In the genomic region with DNA sequence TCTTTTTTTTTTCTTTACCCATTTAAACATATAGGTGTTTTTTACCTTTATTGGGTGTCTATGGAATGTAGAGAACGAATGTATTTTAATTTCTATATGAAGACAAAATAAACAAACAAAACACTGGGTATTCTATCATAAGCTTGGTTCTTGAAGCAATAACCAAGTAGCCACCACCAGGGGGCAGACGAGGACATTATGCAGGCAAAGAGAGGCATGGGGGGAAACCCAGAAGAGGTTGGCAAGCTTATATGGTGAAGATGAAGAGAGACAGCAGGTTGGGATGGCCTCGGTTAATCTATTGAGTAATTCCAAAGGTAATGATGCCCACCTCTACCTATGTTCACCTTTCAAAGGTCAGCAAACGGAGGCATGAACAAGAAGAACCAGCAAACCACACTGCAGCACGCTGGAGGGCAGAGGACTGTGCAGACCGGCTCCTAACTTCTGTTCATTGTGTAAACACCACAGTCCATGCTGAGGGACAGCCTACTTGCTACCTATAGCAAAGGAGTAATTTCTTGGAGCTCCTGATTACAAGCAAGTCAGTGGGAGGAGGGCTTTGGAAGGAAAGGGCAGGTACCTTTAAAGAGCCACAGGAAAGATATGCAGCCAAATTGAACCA, we compare ENCODE assay signal across 8 mouse cellular contexts. TPM values are rescaled to one million over a fixed set of nuclear protein-coding genes. Genes with fewer than 3 reads are reported as not detected.
A peak's percentile ranks its signal among the peaks of the same experiment; 100 is the strongest.
DNase-seq lines count a peak whose midpoint lies in the region; ATAC-seq and TF ChIP-seq lines count a peak whose summit lies in the region.

No protein-coding gene starts in this region.

- no peaks in the 10 kb centered on the region for H3K9me3 ChIP-seq in midbrain, embryonic 10.5 days (replicated peaks)
- no peaks in the 10 kb centered on the region for H3K9me3 ChIP-seq in midbrain, embryonic 16.5 days (replicated peaks; ENCODE audit: control insufficient read depth, low read length, poor library complexity, severe bottlenecking)
- no peaks in the 10 kb centered on the region for H3K9me3 ChIP-seq in neural tube, embryonic 12.5 days
- no peaks in the 10 kb centered on the region for H3K9me3 ChIP-seq in stomach, postnatal 0 days (ENCODE audit: control insufficient read depth, low read length)

- H3K4me3 ChIP-seq in midbrain, embryonic 10.5 days, result no peak overlapping the region
- no peak overlapping the region for H3K4me3 ChIP-seq in midbrain, embryonic 16.5 days (ENCODE audit: low read depth, low read length)
- no peak overlapping the region for H3K4me3 ChIP-seq in neural tube, embryonic 12.5 days
- H3K4me3 ChIP-seq in stomach, postnatal 0 days (ENCODE audit: low read depth, low read length), result no peak overlapping the region

- no peaks in the 10 kb centered on the region for H3K36me3 ChIP-seq in midbrain, embryonic 10.5 days
- no peaks in the 10 kb centered on the region for H3K36me3 ChIP-seq in midbrain, embryonic 16.5 days (ENCODE audit: control insufficient read depth, insufficient read depth, low read length)
- H3K36me3 ChIP-seq in neural tube, embryonic 12.5 days, result no peaks in the 10 kb centered on the region
- H3K36me3 ChIP-seq in stomach, postnatal 0 days (ENCODE audit: control insufficient read depth, insufficient read depth, low read length), result no peaks in the 10 kb centered on the region

- H3K27ac ChIP-seq in midbrain, embryonic 10.5 days (replicated peaks), result no peak overlapping the region
- H3K27ac ChIP-seq in midbrain, embryonic 16.5 days (ENCODE audit: low read length), result no peak overlapping the region
- H3K27ac ChIP-seq in neural tube, embryonic 12.5 days, result no peak overlapping the region
- H3K27ac ChIP-seq in stomach, postnatal 0 days (replicated peaks), result no peak overlapping the region

- no peak for TF ChIP-seq EP300 in stomach, postnatal 0 days (optimal IDR thresholded peaks at IDR 0.05)

- peaks cover 24% of the 10 kb centered on the region for H3K4me1 ChIP-seq in midbrain, embryonic 10.5 days
- H3K4me1 ChIP-seq in midbrain, embryonic 16.5 days (ENCODE audit: control insufficient read depth, insufficient read depth, low read length), result no peaks in the 10 kb centered on the region
- H3K4me1 ChIP-seq in neural tube, embryonic 12.5 days, result no peaks in the 10 kb centered on the region
- no peaks in the 10 kb centered on the region for H3K4me1 ChIP-seq in stomach, postnatal 0 days (replicated peaks; ENCODE audit: control insufficient read depth, insufficient read depth)

- no peak overlapping the region for H3K4me2 ChIP-seq in midbrain, embryonic 16.5 days (ENCODE audit: low read length)
- no peak overlapping the region for H3K4me2 ChIP-seq in neural tube, embryonic 12.5 days (replicated peaks)
- H3K4me2 ChIP-seq in stomach, postnatal 0 days (replicated peaks; ENCODE audit: low read depth), result no peak overlapping the region

- peak; percentile 89 for TF ChIP-seq CTCF in stomach, postnatal 0 days (IDR thresholded peaks at IDR 0.05; ENCODE audit: low read depth)

- H3K27me3 ChIP-seq in midbrain, embryonic 10.5 days (ENCODE audit: low read depth, poor library complexity, severe bottlenecking), result 0 out of 2 replicates have a peak, but pooled peaks cover 9% of the 10 kb centered on the region
- H3K27me3 ChIP-seq in midbrain, embryonic 16.5 days (ENCODE audit: control insufficient read depth, insufficient read depth, low read depth, low read length), result no peaks in the 10 kb centered on the region; the same call in 1 of the 2 replicates
- no peaks in the 10 kb centered on the region; the same call in 1 of the 2 replicates for H3K27me3 ChIP-seq in neural tube, embryonic 12.5 days (replicated peaks)
- H3K27me3 ChIP-seq in stomach, postnatal 0 days (ENCODE audit: control insufficient read depth, insufficient read depth, low read length), result no peaks in the 10 kb centered on the region

- no peak for ATAC-seq in midbrain, embryonic 16.5 days
- ATAC-seq in neural tube, embryonic 12.5 days (ENCODE audit: low FRiP score, low read depth), result peak; percentile 61
- peak; percentile 57; the same call in 1 of the 2 replicates for ATAC-seq in stomach, postnatal 0 days (ENCODE audit: low FRiP score, low TSS enrichment)

- 48% methylated on average over 6 of the region's 6 CpGs for WGBS in midbrain, embryonic 10.5 days
- WGBS in midbrain, embryonic 16.5 days, result 42% methylated on average over 6 of the region's 6 CpGs
- 46% methylated on average over 6 of the region's 6 CpGs for WGBS in neural tube, embryonic 12.5 days
- WGBS in stomach, postnatal 0 days, result 25% methylated on average over 6 of the region's 6 CpGs

- peak; percentile 70 for DNase-seq in midbrain, embryonic 10.5 days (ENCODE audit: low spot score)
- peak; percentile 58 to 73 for DNase-seq in cerebellum, adult 18-20 months
- DNase-seq in forelimb bud, embryonic 11.5 days (ENCODE audit: low read depth, low spot score), result peak; percentile 74
- peak; percentile 79 for DNase-seq in kidney, adult 9 months
- peak; percentile 82 for DNase-seq in liver
- peak; percentile 83 for DNase-seq in stomach, postnatal 0 days (ENCODE audit: low spot score)

- no peak overlapping the region for H3K9ac ChIP-seq in midbrain, embryonic 16.5 days (ENCODE audit: low read depth, low read length)
- no peak overlapping the region for H3K9ac ChIP-seq in neural tube, embryonic 12.5 days
- no peak overlapping the region for H3K9ac ChIP-seq in stomach, postnatal 0 days (ENCODE audit: low read length)

RNA-seq across cellular contexts. Expression of a gene that starts 10.3 kb away (rescaled TPM):
- 0.05 and 0.07 TPM in 2 replicates for polyA plus RNA-seq in midbrain, embryonic 10.5 days (2016; fragmentation: Nextera tagmentation; extraction: Ambion mirVana)
- polyA plus RNA-seq in midbrain, embryonic 16.5 days (2015; fragmentation: Nextera tagmentation; extraction: Ambion mirVana), result 0.20 and 0.22 TPM in 2 replicates
- polyA plus RNA-seq in neural tube, embryonic 12.5 days (2016; fragmentation: Nextera tagmentation; extraction: Ambion mirVana), result 0.10 TPM in 2 replicates
- polyA plus RNA-seq in stomach, postnatal 0 days (2015; fragmentation: Nextera tagmentation; extraction: Ambion mirVana), result 0.08 and 0.19 TPM in 2 replicates

RNA-seq across cellular contexts. Expression of a gene that starts 27.6 kb away (rescaled TPM):
- 21.5 and 23.2 TPM in 2 replicates for polyA plus RNA-seq in midbrain, embryonic 10.5 days (2016; fragmentation: Nextera tagmentation; extraction: Ambion mirVana)
- 10.3 and 11.1 TPM in 2 replicates for polyA plus RNA-seq in midbrain, embryonic 16.5 days (2015; fragmentation: Nextera tagmentation; extraction: Ambion mirVana)
- 13.3 TPM in 2 replicates for polyA plus RNA-seq in neural tube, embryonic 12.5 days (2016; fragmentation: Nextera tagmentation; extraction: Ambion mirVana)
- polyA plus RNA-seq in stomach, postnatal 0 days (2015; fragmentation: Nextera tagmentation; extraction: Ambion mirVana), result 5.1 and 5.8 TPM in 2 replicates
